Mouse (Mus musculus) kidney, embryonic 14.5 days (tissue): ENCODE data around the gene Tmem170b. TPM values are rescaled to one million over a fixed set of nuclear protein-coding genes. Genes with fewer than 3 reads are reported as not detected.
A peak's percentile ranks its signal among the peaks of the same experiment; 100 is the strongest.
"Not testable (repeated sequence)": the region's sequence is repeated elsewhere in the genome, so short reads cannot be mapped to it uniquely, and the experiment has no call there.

Source experiments
- ATAC-seq: fragments of 200-750 bp; cut with Nextera tagmentation; 2 replicates; pipeline ENCODE4 v1.8.0; 2017; ENCODE audit warnings: moderate number of reproducible peaks, mild to moderate bottlenecking, moderate TSS enrichment, moderate library complexity; ENCODE audit not compliant: low FRiP score, low TSS enrichment
- H3K27ac ChIP-seq: fragments of 300-500 bp; sonication (generic); 2 replicates; pipeline ENCODE4 v1.5.1; 2014; ENCODE audit warnings: low read depth, mild to moderate bottlenecking, low read length, moderate library complexity, mixed read lengths
- H3K27me3 ChIP-seq: fragments of 300-500 bp; sonication (generic); 2 replicates; pipeline ENCODE4 v1.6.1; 2014; ENCODE audit warnings: mild to moderate bottlenecking, low read length; ENCODE audit not compliant: control insufficient read depth, insufficient read depth
- H3K36me3 ChIP-seq: fragments of 300-500 bp; sonication (generic); 2 replicates; pipeline ENCODE4 v1.6.1; 2014; ENCODE audit warnings: low read length, mixed read lengths; ENCODE audit not compliant: control insufficient read depth, insufficient read depth
- H3K4me1 ChIP-seq: fragments of 300-500 bp; sonication (generic); 2 replicates; pipeline ENCODE4 v1.6.1; 2014; ENCODE audit warnings: low read length, mixed read lengths; ENCODE audit not compliant: control insufficient read depth, insufficient read depth
- H3K4me2 ChIP-seq: fragments of 300-500 bp; sonication (generic); replicated peaks from 2 replicates; pipeline ENCODE4 v1.6.1; 2014; ENCODE audit warnings: low read depth, mild to moderate bottlenecking, low read length
- H3K4me3 ChIP-seq: fragments of 300-500 bp; sonication (generic); 2 replicates; pipeline ENCODE4 v1.5.1; 2014; ENCODE audit warnings: mild to moderate bottlenecking, low read length
- H3K9ac ChIP-seq: fragments of 300-500 bp; sonication (generic); 2 replicates; pipeline ENCODE4 v1.6.1; 2014; ENCODE audit warnings: low read depth, mild to moderate bottlenecking, low read length, moderate library complexity
- H3K9me3 ChIP-seq: fragments of 300-500 bp; sonication (generic); 2 replicates; pipeline ENCODE4 v1.6.1; 2016; ENCODE audit warnings: low read length; ENCODE audit not compliant: control insufficient read depth
- WGBS: fragments of 180-500 bp; shearing (Covaris S2); extraction: QIAGEN DNeasy Blood & Tissue Kit; methylation state at CpG from one replicate; pipeline ENCODE4 v1.1.7; 2014; 5-methylcytosine and 5-hydroxymethylcytosine counted together
- polyA plus RNA-seq: library from polyadenylated mRNA; unstranded; fragments of >200 nt; fragmentation: Nextera tagmentation; extraction: Ambion mirVana; gene quantifications from 2 replicates; pipeline ENCODE4 v1.2.1, GENCODE M21; 2014

Gene Tmem170b
- polyA plus RNA-seq, 1 experiment from 2014 or later, result 13.6 TPM

- Histone ChIP-seq H3K36me3 (no peaks in the 10 kb centered on the region), H3K4me1 (peaks cover 8% of the 10 kb centered on the region), H3K9ac (no peak overlapping the region), H3K27ac (no peak overlapping the region), H3K9me3 (no peaks in the 10 kb centered on the region), H3K4me2 (no peak overlapping the region), H3K4me3 (no peak overlapping the region), H3K27me3 (no peaks in the 10 kb centered on the region)
- ATAC-seq, result no peak
- 92% methylated on average over 11 of the region's 11 CpGs for WGBS
Observed at GRCm38 (mm10) chr13:41671136-41671705, 65.5 kb downstream of the Tmem170b start.

- H3K27me3 ChIP-seq, ATAC-seq, H3K9me3 ChIP-seq, H3K9ac ChIP-seq, H3K4me3 ChIP-seq, H3K36me3 ChIP-seq, H3K4me2 ChIP-seq: not testable (repeated sequence)
- 0 out of 2 replicates have a peak overlapping the region, but pooled peaks have one; percentile 25 for H3K27ac ChIP-seq
- 32% methylated on average over 4 of the region's 5 CpGs for WGBS
- peaks cover 24% of the 10 kb centered on the region for H3K4me1 ChIP-seq
Observed at GRCm38 (mm10) chr13:41672904-41673303, 67.2 kb downstream of the Tmem170b start.

DNA sequence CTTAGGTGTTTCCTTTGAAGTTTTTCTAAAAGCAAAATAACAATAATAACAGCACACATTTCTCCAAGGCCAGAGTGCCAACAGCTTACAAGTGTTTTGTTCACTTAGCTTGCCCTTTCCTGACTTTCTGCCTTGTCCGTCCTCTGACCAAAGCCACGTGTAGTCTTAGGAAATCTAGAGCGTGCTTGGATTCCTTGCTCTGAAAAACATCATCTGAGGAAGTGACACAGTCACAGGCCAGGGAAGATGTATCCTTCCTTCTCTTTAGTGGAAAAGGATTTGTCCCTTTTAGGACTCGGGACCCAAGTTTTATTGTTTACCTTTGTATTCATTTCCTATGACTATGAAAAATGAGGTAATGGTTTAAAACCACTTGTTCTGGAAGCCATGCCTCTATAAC is 67.8 kb downstream of the Tmem170b start:
- no peaks in the 10 kb centered on the region for H3K36me3 ChIP-seq
- peaks cover 26% of the 10 kb centered on the region for H3K4me1 ChIP-seq
- H3K27ac ChIP-seq, result no peak overlapping the region
- no peak overlapping the region for H3K4me3 ChIP-seq
- H3K9ac ChIP-seq, result no peak overlapping the region
- H3K27me3 ChIP-seq, result no peaks in the 10 kb centered on the region
- no peak for ATAC-seq
- H3K4me2 ChIP-seq, result no peak overlapping the region
- 57% methylated on average over 4 of the region's 4 CpGs for WGBS
- no peaks in the 10 kb centered on the region for H3K9me3 ChIP-seq

GRCm38 (mm10) chr13:41674608-41675007 is 68.9 kb downstream of the Tmem170b start:
- H3K27ac ChIP-seq, H3K27me3 ChIP-seq, H3K9ac ChIP-seq, H3K9me3 ChIP-seq, H3K4me2 ChIP-seq, H3K4me3 ChIP-seq, H3K36me3 ChIP-seq, ATAC-seq: not testable (repeated sequence)
- H3K4me1 ChIP-seq, result peaks cover 26% of the 10 kb centered on the region
- WGBS, result 74% methylated on average over 8 of the region's 9 CpGs

DNA sequence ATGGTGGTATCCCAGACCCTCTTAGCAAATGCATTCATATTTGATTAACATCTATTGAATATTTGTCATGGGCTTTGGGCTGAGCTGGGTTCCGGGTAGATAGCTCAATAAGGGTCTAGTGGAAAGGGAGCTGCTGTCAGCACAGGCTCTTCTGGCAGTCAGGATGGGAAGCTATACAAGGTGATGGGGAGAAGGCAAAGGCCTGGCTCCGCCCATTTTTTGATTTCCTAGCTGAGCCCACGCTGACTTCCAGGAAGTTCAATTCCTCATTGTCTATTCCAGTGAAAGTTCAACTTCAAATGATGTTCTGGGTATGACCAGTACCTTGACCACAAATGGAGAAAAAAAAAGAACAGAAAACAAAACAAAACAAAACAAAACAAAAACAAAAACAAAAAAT is 69.8 kb downstream of the Tmem170b start:
- Histone ChIP-seq H3K4me1 (peaks cover 26% of the 10 kb centered on the region), H3K36me3 (no peaks in the 10 kb centered on the region), H3K27me3 (no peaks in the 10 kb centered on the region), H3K9me3 (no peaks in the 10 kb centered on the region), H3K9ac (no peak overlapping the region), H3K4me2 (no peak overlapping the region), H3K27ac (no peak overlapping the region), H3K4me3 (no peak overlapping the region)
- 93% methylated on average over 3 of the region's 3 CpGs for WGBS
- ATAC-seq, result no peak

GRCm38 (mm10) chr13:41675966-41676835 is 70.5 kb downstream of the Tmem170b start:
- no peak overlapping the region for H3K4me3 ChIP-seq
- no peaks in the 10 kb centered on the region for H3K36me3 ChIP-seq
- peak overlapping the region; percentile 70 for H3K27ac ChIP-seq
- H3K4me2 ChIP-seq, result no peak overlapping the region
- ATAC-seq, result peak; percentile 38; the same call in 1 of the 2 replicates
- WGBS, result 54% methylated on average over 9 of the region's 9 CpGs
- no peaks in the 10 kb centered on the region for H3K9me3 ChIP-seq
- no peak overlapping the region for H3K9ac ChIP-seq
- peaks cover 28% of the 10 kb centered on the region for H3K4me1 ChIP-seq
- H3K27me3 ChIP-seq, result no peaks in the 10 kb centered on the region

- Histone ChIP-seq H3K4me3 (no peak overlapping the region), H3K27me3 (no peaks in the 10 kb centered on the region), H3K27ac (peak overlapping the region; percentile 70; the same call in 1 of the 2 replicates), H3K36me3 (no peaks in the 10 kb centered on the region), H3K9ac (no peak overlapping the region), H3K4me1 (peaks cover 28% of the 10 kb centered on the region), H3K9me3 (no peaks in the 10 kb centered on the region), H3K4me2 (no peak overlapping the region)
- WGBS, result 8% methylated on average over 7 of the region's 7 CpGs
- peak; percentile 96 for ATAC-seq
Observed at GRCm38 (mm10) chr13:41676836-41677186, 71.1 kb downstream of the Tmem170b start.

DNA sequence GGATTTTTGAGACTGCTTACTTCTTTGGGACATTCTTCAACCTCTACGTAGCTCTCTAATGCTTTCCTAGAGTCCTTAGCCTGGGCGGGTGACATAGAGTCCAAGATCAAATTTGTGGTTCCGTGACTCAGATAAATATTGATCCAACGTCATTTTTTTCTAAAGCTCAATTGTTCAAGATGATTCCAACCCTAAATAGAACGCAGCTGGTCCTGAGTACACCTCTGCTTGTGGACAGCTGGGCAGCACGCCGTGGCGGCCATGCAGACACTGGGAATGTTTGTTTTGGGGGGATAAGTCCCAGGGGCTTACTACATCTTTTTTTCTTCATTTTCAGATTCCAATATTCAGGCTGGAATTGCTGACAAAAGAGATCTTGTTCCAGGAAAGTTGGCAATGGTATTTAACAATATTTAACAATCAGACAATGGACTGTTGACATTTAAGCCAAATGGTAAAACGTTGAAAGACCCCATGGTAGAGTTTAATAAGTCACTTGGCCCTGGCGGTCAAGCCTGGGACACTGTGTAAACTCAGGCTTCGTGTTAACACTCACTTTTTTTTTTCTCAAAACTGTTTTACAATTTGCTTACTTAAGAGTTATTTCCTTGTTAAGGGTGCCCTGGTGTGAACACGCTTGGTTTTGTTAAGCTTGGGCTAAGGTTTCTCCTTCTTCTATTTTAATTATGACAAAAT is 75.3 kb downstream of the Tmem170b start:
- no peak overlapping the region for H3K4me3 ChIP-seq
- H3K27ac ChIP-seq, result no peak overlapping the region
- H3K4me1 ChIP-seq, result peaks cover 21% of the 10 kb centered on the region
- no peak overlapping the region for H3K9ac ChIP-seq
- no peaks in the 10 kb centered on the region for H3K27me3 ChIP-seq
- ATAC-seq, result no peak
- no peaks in the 10 kb centered on the region for H3K9me3 ChIP-seq
- H3K4me2 ChIP-seq, result no peak overlapping the region
- WGBS, result 58% methylated on average over 12 of the region's 12 CpGs
- H3K36me3 ChIP-seq, result no peaks in the 10 kb centered on the region
